Mouse (Mus musculus) forebrain, embryonic 12.5 days (tissue): ENCODE data around the gene Cox4i1. TPM values are rescaled to one million over a fixed set of nuclear protein-coding genes. Genes with fewer than 3 reads are reported as not detected.
"Not testable (repeated sequence)": the region's sequence is repeated elsewhere in the genome, so short reads cannot be mapped to it uniquely, and the experiment has no call there.

Experiments used
- ATAC-seq: fragments of 200-750 bp; cut with Nextera tagmentation; 2 replicates; pipeline ENCODE4 v1.8.0; 2017; ENCODE audit warnings: moderate TSS enrichment; ENCODE audit not compliant: low FRiP score
- H3K27ac ChIP-seq: fragments of 300-500 bp; sonication (generic); 2 replicates; pipeline ENCODE4 v1.5.1; 2016; ENCODE audit warnings: mild to moderate bottlenecking
- H3K27me3 ChIP-seq: fragments of 300-500 bp; sonication (generic); 2 replicates; pipeline ENCODE4 v1.6.1; 2016; ENCODE audit warnings: mild to moderate bottlenecking
- H3K36me3 ChIP-seq: fragments of 300-500 bp; sonication (generic); replicated peaks from 2 replicates; pipeline ENCODE4 v1.6.1; 2016; ENCODE audit warnings: mild to moderate bottlenecking
- H3K4me1 ChIP-seq: fragments of 300-500 bp; sonication (generic); 2 replicates; pipeline ENCODE4 v1.6.1; 2016
- H3K4me2 ChIP-seq: fragments of 300-500 bp; sonication (generic); 2 replicates; pipeline ENCODE4 v1.6.1; 2016; ENCODE audit warnings: mild to moderate bottlenecking, moderate library complexity
- H3K4me3 ChIP-seq: fragments of 300-500 bp; sonication (generic); replicated peaks from 2 replicates; pipeline ENCODE4 v1.5.1; 2016; ENCODE audit warnings: mild to moderate bottlenecking
- H3K9ac ChIP-seq: fragments of 300-500 bp; sonication (generic); 2 replicates; pipeline ENCODE4 v1.6.1; 2016; ENCODE audit warnings: mild to moderate bottlenecking
- H3K9me3 ChIP-seq: fragments of 300-500 bp; sonication (generic); 2 replicates; pipeline ENCODE4 v1.6.1; 2016
- WGBS: fragments of 180-500 bp; shearing (Covaris S2); methylation state at CpG from one replicate; pipeline ENCODE4 v1.1.7; 2016; 5-methylcytosine and 5-hydroxymethylcytosine counted together
- polyA plus RNA-seq: library from polyadenylated mRNA; unstranded; fragments of >200 nt; fragmentation: Nextera tagmentation; extraction: Ambion mirVana; gene quantifications from 2 replicates; pipeline ENCODE4 v1.2.1, GENCODE M21; 2016

Cox4i1 gene
- polyA plus RNA-seq, 1 experiment from 2014 or later: 809 TPM

DNA sequence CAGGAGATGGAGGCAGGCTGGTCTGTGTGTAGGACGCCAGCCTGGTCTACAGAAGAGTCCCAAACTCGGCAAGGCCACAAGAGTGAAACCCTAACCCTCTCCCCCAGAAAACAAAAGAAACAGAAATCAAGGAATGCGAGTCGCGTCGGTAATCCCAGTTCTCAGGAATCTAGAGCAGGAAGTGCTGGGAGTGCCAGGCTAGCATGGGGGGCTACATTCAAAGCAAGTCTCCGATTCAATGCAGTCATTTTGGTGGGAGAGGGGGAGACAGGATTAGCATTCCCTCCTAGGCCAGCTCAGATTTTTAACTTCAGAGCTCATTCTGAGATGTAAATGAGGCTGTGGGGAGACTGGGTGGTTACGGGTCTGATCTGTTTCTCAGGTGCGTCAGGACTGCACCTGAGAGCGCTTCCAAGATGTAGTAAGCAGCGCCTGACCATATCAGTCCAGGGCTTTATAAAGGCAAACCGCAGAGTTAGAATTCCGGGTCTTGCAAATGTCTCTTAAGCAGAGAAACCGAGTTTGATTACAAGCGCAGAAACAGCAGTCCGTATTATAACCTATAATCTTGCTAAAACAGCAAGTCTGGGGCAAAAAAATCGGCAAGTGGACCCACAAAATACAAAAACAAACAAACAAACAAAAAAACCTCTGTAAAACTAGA is 1.1 kb upstream of the Cox4i1 start:
- peak overlapping the region; percentile 94 for H3K4me3 ChIP-seq
- no peaks in the 10 kb centered on the region for H3K27me3 ChIP-seq
- WGBS: 2% methylated on average over 17 of the region's 17 CpGs
- H3K9ac ChIP-seq: peak overlapping the region; percentile 96
- 0 out of 2 replicates have a peak overlapping the region, but pooled peaks have one; percentile 88 for H3K27ac ChIP-seq
- peaks cover 51% of the 10 kb centered on the region for H3K4me1 ChIP-seq
- H3K4me2 ChIP-seq: peak overlapping the region; percentile 83
- H3K9me3 ChIP-seq: no peaks in the 10 kb centered on the region
- H3K36me3 ChIP-seq: peaks cover 23% of the 10 kb centered on the region
- no peak for ATAC-seq

DNA sequence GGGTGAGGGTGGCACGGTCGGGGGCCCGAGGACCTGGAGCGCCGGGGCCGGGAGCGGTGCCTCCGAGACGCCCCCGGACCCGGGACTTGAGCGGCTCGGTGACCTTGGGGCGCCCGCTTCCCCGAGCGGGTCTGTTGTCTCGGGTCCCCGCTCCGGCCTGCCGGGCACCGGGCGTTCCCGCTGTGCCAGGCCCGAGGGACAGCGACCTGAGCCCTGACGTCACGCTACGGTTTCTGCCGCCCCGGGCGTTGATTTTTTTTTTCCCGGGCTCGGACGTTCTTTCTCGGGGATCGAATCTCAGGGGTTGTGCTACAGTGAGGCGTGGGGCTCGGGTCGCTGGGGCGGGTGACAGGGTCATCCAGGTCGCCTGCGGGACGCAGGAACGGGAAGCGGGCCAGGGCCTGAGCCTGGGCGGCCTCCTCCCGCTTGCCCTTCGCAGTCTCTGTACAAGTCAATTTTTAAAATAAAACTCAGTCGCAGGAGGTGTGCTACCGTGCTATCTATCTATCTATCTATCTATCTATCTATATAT is 418 bp downstream of the Cox4i1 start, which contains the start of gene Emc8:
Emc8 (minus strand) TSS at position 200 of the 532 bp plus-strand sequence.
- no peaks in the 10 kb centered on the region for H3K9me3 ChIP-seq
- H3K9ac ChIP-seq: peak within 1 kb of the TSS; percentile 96
- 1% methylated on average over 51 of the region's 51 CpGs for WGBS
- H3K4me1 ChIP-seq: peaks cover 51% of the 10 kb centered on the region
- H3K27ac ChIP-seq: peak within 1 kb of the TSS; percentile 88
- H3K27me3 ChIP-seq: no peaks in the 10 kb centered on the region
- no peak for ATAC-seq
- peak within 1 kb of the TSS; percentile 83 for H3K4me2 ChIP-seq
- peak within 1 kb of the TSS; percentile 94 for H3K4me3 ChIP-seq
- peaks cover 38% of the 10 kb centered on the region for H3K36me3 ChIP-seq

GRCm38 (mm10) chr8:120671775-120672174 is 3.8 kb downstream of the Cox4i1 start:
- ATAC-seq: no peak
- peaks cover 27% of the 10 kb centered on the region for H3K4me1 ChIP-seq
- no peak overlapping the region for H3K4me3 ChIP-seq
- H3K27me3 ChIP-seq: no peaks in the 10 kb centered on the region
- WGBS: 54% methylated on average over 6 of the region's 6 CpGs
- H3K4me2 ChIP-seq: no peak overlapping the region
- H3K36me3 ChIP-seq: peaks cover 55% of the 10 kb centered on the region
- no peak overlapping the region for H3K27ac ChIP-seq
- H3K9me3 ChIP-seq: no peaks in the 10 kb centered on the region
- H3K9ac ChIP-seq: no peak overlapping the region

DNA sequence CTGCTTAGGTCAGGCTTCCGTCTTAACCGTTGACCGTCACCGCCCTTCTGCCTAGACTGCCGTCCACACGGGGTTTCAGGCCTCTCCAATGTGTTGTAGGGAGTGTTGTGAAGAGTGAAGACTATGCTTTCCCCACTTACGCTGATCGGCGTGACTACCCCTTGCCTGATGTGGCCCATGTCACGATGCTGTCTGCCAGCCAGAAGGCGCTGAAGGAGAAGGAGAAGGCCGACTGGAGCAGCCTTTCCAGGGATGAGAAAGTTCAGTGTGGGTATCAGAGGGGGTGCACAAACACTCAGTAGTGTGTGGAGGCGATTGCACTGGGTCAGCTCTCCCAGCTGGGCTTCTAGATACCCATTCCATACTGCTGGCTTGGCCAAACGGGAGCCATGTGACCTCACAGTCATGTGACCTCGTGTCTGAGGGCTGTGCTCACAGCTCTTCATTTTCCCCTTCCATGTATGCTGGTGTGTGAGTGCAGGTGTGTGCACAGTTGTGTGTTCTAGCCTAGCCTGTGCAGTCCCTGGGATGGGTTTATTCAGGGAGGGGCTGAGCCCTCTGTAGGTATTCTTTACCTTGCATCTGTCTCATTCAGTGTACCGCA is 4.7 kb downstream of the Cox4i1 start:
- Histone ChIP-seq H3K9ac (no peak overlapping the region), H3K27ac (no peak overlapping the region), H3K27me3 (no peaks in the 10 kb centered on the region), H3K4me1 (peaks cover 22% of the 10 kb centered on the region), H3K4me3 (no peak overlapping the region), H3K36me3 (peaks cover 55% of the 10 kb centered on the region), H3K4me2 (no peak overlapping the region), H3K9me3 (no peaks in the 10 kb centered on the region)
- WGBS: 91% methylated on average over 15 of the region's 16 CpGs
- no peak for ATAC-seq

DNA sequence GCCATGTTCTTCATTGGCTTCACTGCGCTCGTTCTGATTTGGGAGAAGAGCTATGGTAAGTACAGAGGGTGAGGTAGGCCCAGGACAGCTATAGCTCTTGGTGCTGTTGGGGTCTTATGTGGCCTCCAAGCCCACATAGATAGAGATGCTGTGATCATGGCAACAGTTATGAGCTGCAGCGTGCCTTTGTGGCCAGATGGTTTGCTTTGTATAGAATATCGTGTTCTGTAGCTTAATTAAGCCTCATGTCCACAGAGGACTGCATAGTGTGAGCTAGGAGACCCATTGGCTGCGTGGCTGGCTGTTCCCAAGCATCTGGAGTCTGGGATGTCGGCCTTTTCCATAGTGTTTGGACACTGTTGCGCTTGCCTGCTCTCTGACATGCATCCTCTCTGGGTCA is 5.3 kb downstream of the Cox4i1 start:
- H3K36me3 ChIP-seq: peaks cover 55% of the 10 kb centered on the region
- WGBS: 98% methylated on average over 7 of the region's 7 CpGs
- H3K27ac ChIP-seq: no peak overlapping the region
- H3K27me3 ChIP-seq: no peaks in the 10 kb centered on the region
- H3K9me3 ChIP-seq: no peaks in the 10 kb centered on the region
- H3K9ac ChIP-seq: no peak overlapping the region
- no peak for ATAC-seq
- no peak overlapping the region for H3K4me3 ChIP-seq
- H3K4me1 ChIP-seq: peaks cover 22% of the 10 kb centered on the region
- H3K4me2 ChIP-seq: no peak overlapping the region

DNA sequence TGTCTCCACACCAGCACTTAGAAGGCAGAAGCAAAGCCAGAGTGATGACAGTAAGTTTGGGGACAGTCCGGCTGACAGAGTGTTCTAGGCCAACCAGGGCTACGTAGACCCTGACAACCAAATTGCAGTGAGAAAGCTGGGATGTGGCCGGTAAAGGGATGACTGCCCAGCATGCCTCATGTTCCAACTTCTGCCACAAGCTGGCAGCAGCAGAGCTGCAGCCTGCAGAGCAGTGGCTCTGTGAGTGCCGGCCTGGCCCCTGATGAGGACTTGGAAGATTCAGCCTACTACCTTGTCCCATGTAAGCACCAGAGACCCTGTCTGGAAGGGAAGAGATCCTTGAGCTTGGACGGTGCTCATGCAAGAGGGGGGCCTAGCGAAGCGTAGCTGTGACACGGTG is 7.7 kb downstream of the Cox4i1 start:
- Histone ChIP-seq H3K27me3 (no peaks in the 10 kb centered on the region), H3K27ac (no peak overlapping the region), H3K9ac (no peak overlapping the region), H3K36me3 (peaks cover 45% of the 10 kb centered on the region), H3K4me2 (no peak overlapping the region), H3K9me3 (no peaks in the 10 kb centered on the region), H3K4me1 (peaks cover 10% of the 10 kb centered on the region), H3K4me3 (no peak overlapping the region)
- no peak for ATAC-seq
- WGBS: 77% methylated on average over 8 of the region's 8 CpGs

- Histone ChIP-seq H3K4me2 (no peak overlapping the region), H3K27ac (no peak overlapping the region), H3K36me3 (peaks cover 17% of the 10 kb centered on the region), H3K27me3 (no peaks in the 10 kb centered on the region), H3K9me3 (no peaks in the 10 kb centered on the region), H3K4me3 (no peak overlapping the region), H3K9ac (no peak overlapping the region), H3K4me1 (no peaks in the 10 kb centered on the region)
- ATAC-seq: no peak
- 15% methylated on average over 10 of the region's 10 CpGs for WGBS
Measured at GRCm38 (mm10) chr8:120678447-120678846, 10.4 kb downstream of the Cox4i1 start.

DNA sequence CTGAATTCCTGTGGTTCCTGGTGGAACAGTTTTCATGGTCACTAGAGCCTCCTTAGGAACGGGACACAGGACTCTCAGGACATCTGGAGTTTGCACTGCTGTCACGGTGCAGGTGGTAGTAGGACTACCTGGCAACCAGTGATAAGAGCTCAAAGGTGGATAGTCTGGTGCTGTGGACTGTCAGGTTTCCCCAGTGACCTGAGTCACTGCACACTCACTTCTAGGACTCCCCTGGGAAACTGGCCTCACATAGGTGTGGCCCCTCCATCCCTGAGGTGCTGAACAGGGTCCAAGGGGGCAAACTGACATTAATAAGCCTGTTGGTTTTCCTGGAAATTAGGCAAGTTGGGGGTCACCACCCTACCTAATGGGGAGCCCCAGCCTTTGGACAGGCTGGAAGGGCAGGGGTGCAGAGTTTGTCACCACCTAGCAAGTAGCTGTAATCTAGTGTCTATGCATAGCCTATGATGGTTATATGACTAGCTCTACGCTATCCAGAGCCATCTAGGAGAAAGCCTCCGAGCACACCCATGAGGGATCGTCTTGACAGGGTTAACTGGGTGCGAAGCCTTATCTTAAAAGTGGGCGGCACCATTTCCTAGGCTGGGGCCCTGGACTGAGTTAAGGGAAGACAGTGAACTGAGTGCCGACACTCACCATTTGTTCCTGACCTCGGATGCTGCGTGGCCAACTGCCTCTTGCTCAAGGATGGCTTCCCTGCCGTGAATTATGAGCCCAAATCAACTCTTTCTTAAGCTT is 11.8 kb downstream of the Cox4i1 start:
- Histone ChIP-seq H3K36me3 (peaks cover 8% of the 10 kb centered on the region), H3K9ac (no peak overlapping the region), H3K9me3 (no peaks in the 10 kb centered on the region), H3K27ac (no peak overlapping the region), H3K4me2 (no peak overlapping the region), H3K4me3 (no peak overlapping the region), H3K27me3 (no peaks in the 10 kb centered on the region), H3K4me1 (no peaks in the 10 kb centered on the region)
- ATAC-seq: no peak
- 81% methylated on average over 11 of the region's 11 CpGs for WGBS

DNA sequence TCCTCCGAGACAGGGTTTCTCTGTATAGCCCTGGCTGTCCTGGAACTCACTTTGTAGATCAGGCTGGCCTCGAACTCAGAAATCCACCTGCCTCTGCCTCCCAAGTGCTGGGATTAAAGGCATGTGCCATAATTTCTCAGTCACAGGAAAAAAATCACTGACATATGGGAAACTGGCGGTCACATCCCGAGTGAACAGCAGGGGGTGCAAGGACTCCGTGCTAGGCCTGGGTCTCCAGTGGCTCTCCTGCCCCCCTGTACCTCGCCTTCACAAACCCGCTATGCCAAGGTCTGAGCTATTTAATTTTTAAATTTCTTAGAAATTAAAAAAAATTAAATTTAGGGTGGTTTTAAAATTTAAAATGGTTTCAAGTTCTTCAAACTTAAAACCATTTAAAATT is 12.4 kb downstream of the Cox4i1 start:
- 70% methylated on average over 7 of the region's 7 CpGs for WGBS
- not testable (repeated sequence) for ATAC-seq, H3K27me3 ChIP-seq

GRCm38 (mm10) chr8:120681113-120681512 is 13.1 kb downstream of the Cox4i1 start:
- H3K4me3 ChIP-seq: no peak overlapping the region
- H3K27ac ChIP-seq: no peak overlapping the region
- no peaks in the 10 kb centered on the region for H3K9me3 ChIP-seq
- 83% methylated on average over 10 of the region's 10 CpGs for WGBS
- no peaks in the 10 kb centered on the region for H3K4me1 ChIP-seq
- no peak overlapping the region for H3K9ac ChIP-seq
- H3K4me2 ChIP-seq: no peak overlapping the region
- peaks cover 4% of the 10 kb centered on the region; the same call in 1 of the 2 replicates for H3K27me3 ChIP-seq
- no peaks in the 10 kb centered on the region for H3K36me3 ChIP-seq
- no peak for ATAC-seq

More for the DNA sequence above, 12.4 kb downstream of the Cox4i1 start:
- not testable (repeated sequence) for H3K9me3 ChIP-seq, H3K4me3 ChIP-seq, H3K36me3 ChIP-seq, H3K4me2 ChIP-seq, H3K4me1 ChIP-seq, H3K27ac ChIP-seq, H3K9ac ChIP-seq

DNA sequence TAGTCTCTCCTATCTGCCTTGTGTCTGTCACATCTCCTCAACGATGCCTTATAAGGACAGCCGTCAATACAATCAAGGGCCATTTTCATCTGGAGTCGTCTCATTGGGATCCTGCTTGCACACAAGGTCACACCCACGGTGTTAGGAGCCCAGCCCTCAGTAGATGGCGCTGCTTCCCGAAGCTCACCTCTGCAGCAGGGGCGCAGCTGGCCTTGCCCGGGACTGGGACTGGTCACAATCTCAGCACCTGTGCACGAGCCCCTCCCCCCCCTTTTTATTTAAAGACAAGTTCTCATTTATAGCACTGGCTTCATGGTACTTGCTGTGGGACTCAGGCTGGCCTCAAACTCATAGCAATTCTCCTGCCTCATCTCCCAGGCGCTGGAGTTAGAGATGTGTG is 15.6 kb downstream of the Cox4i1 start:
- Histone ChIP-seq H3K27ac (no peak overlapping the region), H3K9me3 (no peaks in the 10 kb centered on the region), H3K4me1 (no peaks in the 10 kb centered on the region), H3K27me3 (peaks cover 12% of the 10 kb centered on the region; the same call in 1 of the 2 replicates), H3K4me3 (no peak overlapping the region), H3K36me3 (no peaks in the 10 kb centered on the region), H3K4me2 (no peak overlapping the region), H3K9ac (no peak overlapping the region)
- 14% methylated on average over 10 of the region's 10 CpGs for WGBS
- ATAC-seq: no peak

DNA sequence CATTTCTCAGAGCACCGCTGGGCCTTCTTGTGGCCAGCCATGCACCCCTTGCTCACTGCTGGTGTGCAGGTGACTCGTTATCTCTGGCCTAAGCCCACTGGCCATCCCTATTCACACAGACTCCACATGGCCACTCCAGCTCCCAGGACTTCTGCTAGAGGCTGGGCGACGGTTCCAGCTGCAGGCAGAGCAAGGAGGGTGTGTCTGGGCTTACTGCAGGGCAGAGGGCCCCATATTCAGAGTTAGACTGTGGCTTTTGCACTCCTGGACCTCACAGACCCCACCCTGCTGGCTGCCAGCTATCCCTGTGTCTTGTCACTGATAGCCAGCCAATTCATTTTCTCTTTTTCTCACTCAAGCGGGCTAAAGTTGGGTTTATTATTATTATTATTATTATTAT is 16.1 kb downstream of the Cox4i1 start:
- WGBS: 56% methylated on average over 5 of the region's 5 CpGs
- Histone ChIP-seq H3K27ac (no peak overlapping the region), H3K4me2 (no peak overlapping the region), H3K9me3 (no peaks in the 10 kb centered on the region), H3K9ac (no peak overlapping the region), H3K4me3 (no peak overlapping the region), H3K4me1 (no peaks in the 10 kb centered on the region), H3K27me3 (peaks cover 12% of the 10 kb centered on the region; the same call in 1 of the 2 replicates), H3K36me3 (no peaks in the 10 kb centered on the region)
- no peak for ATAC-seq
